Mouse (Mus musculus): Measurements from ENCODE around the gene Il1rap.

DNA sequence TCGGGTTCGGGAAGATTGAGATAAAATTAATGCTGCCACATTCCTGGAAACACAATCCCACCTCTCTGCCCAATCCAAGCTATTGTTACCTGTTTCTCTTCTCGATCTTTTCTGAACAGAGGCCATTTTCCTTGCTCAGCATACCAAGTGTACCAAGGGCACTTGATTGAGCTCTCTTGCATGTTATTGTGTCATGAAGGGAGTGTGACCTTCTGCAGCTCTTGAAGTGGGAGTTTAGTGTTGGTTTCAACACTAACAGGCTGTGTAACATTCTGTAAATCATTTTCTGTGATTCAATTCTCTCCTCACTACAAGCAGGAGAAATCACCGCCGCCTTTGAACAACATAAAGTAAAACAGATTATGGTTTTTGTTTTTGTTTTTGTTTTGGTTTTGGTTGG lies 7.3 kb upstream of the Il1rap start:
- TF ChIP-seq CTCF (IDR thresholded peaks at IDR 0.05; ENCODE audit: insufficient read depth, low read depth, low read length) (no peak), POLR2A (IDR thresholded peaks at IDR 0.05; ENCODE audit: insufficient read depth, low read depth, low read length) (no peak)

All from olfactory bulb, adult 2 months (tissue).